Mouse (Mus musculus) ES-E14 (cell line): ENCODE data around the gene Msx2. TPM values are rescaled to one million over a fixed set of nuclear protein-coding genes. Genes with fewer than 3 reads are reported as not detected.

ENCODE experiments used
- DNase-seq: peaks from one replicate; pipeline ENCODE4 v3.0.0-alpha.2; 2013; ENCODE audit warnings: low read depth, low spot score
- H3K27ac ChIP-seq: 2 replicates; pipeline ENCODE4 v1.5.1; 2012; ENCODE audit warnings: low read depth, mild to moderate bottlenecking, low read length, moderate library complexity, mixed read lengths; ENCODE audit not compliant: poor library complexity, insufficient read depth, severe bottlenecking
- H3K36me3 ChIP-seq: 2 replicates; pipeline ENCODE4 v1.6.1; 2012; ENCODE audit warnings: mild to moderate bottlenecking, low read length, moderate library complexity, mixed read lengths; ENCODE audit not compliant: control insufficient read depth, poor library complexity, insufficient read depth, severe bottlenecking
- H3K4me1 ChIP-seq, 2 experiments: fragments of 150-350 bp in 1 of 2; sonication (generic) in 1 of 2; 2 replicates each; pipeline ENCODE4 v1.6.1; 2012; ENCODE audit warnings: low read length in 2 of 2, mild to moderate bottlenecking in 1 of 2, mixed read lengths in 1 of 2; ENCODE audit not compliant: control insufficient read depth in 2 of 2, insufficient read depth in 2 of 2, poor library complexity in 1 of 2
- H3K4me3 ChIP-seq, 2 experiments: fragments of 150-350 bp in 1 of 2; sonication (generic) in 1 of 2; 2 replicates each; pipeline ENCODE4 v1.5.1; 2012; ENCODE audit warnings: low read length in 2 of 2, low read depth in 1 of 2, mild to moderate bottlenecking in 1 of 2, mixed read lengths in 1 of 2; ENCODE audit not compliant: insufficient read depth in 1 of 2, poor library complexity in 1 of 2, severe bottlenecking in 1 of 2
- H3K9ac ChIP-seq: 2 replicates; pipeline ENCODE4 v1.6.1; 2012; ENCODE audit warnings: low read depth, mild to moderate bottlenecking, low read length, mixed read lengths; ENCODE audit not compliant: poor library complexity, insufficient read depth, severe bottlenecking
- H3K9me3 ChIP-seq: fragments of 150-350 bp; sonication (generic); 2 replicates; pipeline ENCODE4 v1.6.1; 2012; ENCODE audit warnings: low read depth, mild to moderate bottlenecking, low read length; ENCODE audit not compliant: control insufficient read depth, insufficient read depth
- CHD2 ChIP-seq: IDR thresholded peaks from 2 replicates; pipeline ENCODE4 v1.6.1; 2014; ENCODE audit warnings: mild to moderate bottlenecking, low read depth, low read length, inconsistent platforms
- HCFC1 ChIP-seq: IDR thresholded peaks from 2 replicates; pipeline ENCODE4 v1.6.1; 2012; ENCODE audit warnings: low read length, inconsistent platforms, borderline replicate concordance; ENCODE audit not compliant: insufficient read depth
- MAFK ChIP-seq: IDR thresholded peaks from 2 replicates; pipeline ENCODE4 v1.6.1; 2014; ENCODE audit warnings: mild to moderate bottlenecking, low read depth, low read length, inconsistent platforms; ENCODE audit not compliant: insufficient read depth
- ZC3H11A ChIP-seq: IDR thresholded peaks from 2 replicates; pipeline ENCODE4 v1.6.1; 2012; ENCODE audit warnings: low read depth, mild to moderate bottlenecking, inconsistent platforms, low read length, borderline replicate concordance
- ZNF384 ChIP-seq: IDR thresholded peaks from 2 replicates; pipeline ENCODE4 v1.6.1; 2012; ENCODE audit warnings: low read depth, low read length, inconsistent platforms
- in situ Hi-C, 2 experiments: fragments of 600-800 bp; cut with MboI; formaldehyde crosslinking; loops; one replicate each; pipeline ENCODE4 v1.15.1; 2025; ENCODE audit warnings: low sequenced_read_pairs in 2 of 2, inconsistent platforms in 1 of 2; ENCODE audit not compliant: unreplicated experiment in 2 of 2
- total RNA-seq: library from RNA; depleted of rRNA; stranded (reverse); fragments of 300-350 nt; gene quantifications from 2 replicates; pipeline ENCODE4 v1.2.3, GENCODE M21; 2012

Msx2 gene
- total RNA-seq, 1 experiment: 3.7 TPM

GRCm38 (mm10) chr13:53514574-53514973 lies 41.7 kb upstream of the Msx2 start:
- H3K36me3 ChIP-seq: no peaks in the 10 kb centered on the region
- H3K27ac ChIP-seq: no peak overlapping the region
- DNase-seq: no peak
- H3K9me3 ChIP-seq: no peaks in the 10 kb centered on the region
- in situ Hi-C loops: no loop called here
- no peaks in the 10 kb centered on the region; a peak in 1 of 4 replicates for H3K4me1 ChIP-seq
- TF ChIP-seq MAFK (peak; percentile 96), ZNF384 (no peak)
- no peak overlapping the region for H3K4me3 ChIP-seq
- H3K9ac ChIP-seq: no peak overlapping the region

- TF ChIP-seq MAFK: no peak
- no peak for TF ChIP-seq HCFC1
- TF ChIP-seq ZNF384: no peak
- no peak for TF ChIP-seq CHD2
- TF ChIP-seq ZC3H11A: no peak
- in situ Hi-C loops: no loop called here
- no peaks in the 10 kb centered on the region; a peak in 1 of 4 replicates for H3K4me1 ChIP-seq
- H3K27ac ChIP-seq: no peak overlapping the region
- H3K4me3 ChIP-seq: no peak overlapping the region
- no peak for DNase-seq
- no peaks in the 10 kb centered on the region for H3K9me3 ChIP-seq
- H3K9ac ChIP-seq: no peak overlapping the region
- no peaks in the 10 kb centered on the region for H3K36me3 ChIP-seq
Observed at GRCm38 (mm10) chr13:53511366-53511765, 38.5 kb upstream of the Msx2 start.

- no peaks in the 10 kb centered on the region for H3K4me1 ChIP-seq
- no peak overlapping the region for H3K27ac ChIP-seq
- in situ Hi-C loops: no loop called here
- no peak overlapping the region for H3K9ac ChIP-seq
- TF ChIP-seq ZNF384 (no peak), ZC3H11A (no peak), CHD2 (no peak), MAFK (no peak)
- H3K4me3 ChIP-seq: no peak overlapping the region
- no peak for DNase-seq
- no peaks in the 10 kb centered on the region for H3K9me3 ChIP-seq
- H3K36me3 ChIP-seq: no peaks in the 10 kb centered on the region
Observed at GRCm38 (mm10) chr13:53502406-53502805, 29.5 kb upstream of the Msx2 start.

GRCm38 (mm10) chr13:53501561-53502253 lies 28.8 kb upstream of the Msx2 start:
- Histone ChIP-seq H3K9me3 (no peaks in the 10 kb centered on the region), H3K4me1 (no peaks in the 10 kb centered on the region), H3K9ac (no peak overlapping the region), H3K36me3 (no peaks in the 10 kb centered on the region), H3K4me3 (no peak overlapping the region), H3K27ac (no peak overlapping the region)
- TF ChIP-seq MAFK: no peak
- no peak for TF ChIP-seq ZNF384
- no peak for TF ChIP-seq CHD2
- no peak for TF ChIP-seq ZC3H11A
- TF ChIP-seq HCFC1: no peak
- DNase-seq: no peak
- in situ Hi-C loops: no loop called here

- TF ChIP-seq HCFC1: no peak
- no peak for TF ChIP-seq CHD2
- TF ChIP-seq MAFK: no peak
- no peak for TF ChIP-seq ZNF384
- no peak for TF ChIP-seq ZC3H11A
- in situ Hi-C loops: no loop called here
- Histone ChIP-seq H3K4me1 (no peaks in the 10 kb centered on the region), H3K9me3 (no peaks in the 10 kb centered on the region), H3K4me3 (no peak overlapping the region), H3K9ac (no peak overlapping the region), H3K36me3 (no peaks in the 10 kb centered on the region), H3K27ac (no peak overlapping the region)
- no peak for DNase-seq
Observed at GRCm38 (mm10) chr13:53501057-53501456, 28.2 kb upstream of the Msx2 start.
